Mouse (Mus musculus) lung, embryonic 14.5 days (tissue): ENCODE data around the gene Spsb1. TPM values are rescaled to one million over a fixed set of nuclear protein-coding genes. Genes with fewer than 3 reads are reported as not detected.

ENCODE experiments used
- ATAC-seq: fragments of 200-750 bp; cut with Nextera tagmentation; 2 replicates; pipeline ENCODE4 v1.8.0; 2017; ENCODE audit warnings: mild to moderate bottlenecking, moderate TSS enrichment, moderate library complexity; ENCODE audit not compliant: insufficient read depth
- DNase-seq: peaks from one replicate; pipeline ENCODE4 v3.0.0-alpha.2; 2015
- H3K27ac ChIP-seq: fragments of 300-500 bp; sonication (generic); 2 replicates; pipeline ENCODE4 v1.5.1; 2014; ENCODE audit warnings: low read depth, mild to moderate bottlenecking, moderate library complexity
- H3K27me3 ChIP-seq: fragments of 300-500 bp; sonication (generic); 2 replicates; pipeline ENCODE4 v1.6.1; 2014; ENCODE audit warnings: low read length, control low read depth; ENCODE audit not compliant: insufficient read depth
- H3K36me3 ChIP-seq: fragments of 300-500 bp; sonication (generic); 2 replicates; pipeline ENCODE4 v1.6.1; 2014; ENCODE audit warnings: control low read depth; ENCODE audit not compliant: insufficient read depth
- H3K4me1 ChIP-seq: fragments of 300-500 bp; sonication (generic); 2 replicates; pipeline ENCODE4 v1.6.1; 2014; ENCODE audit warnings: antibody characterized with exemption, control low read depth; ENCODE audit not compliant: insufficient read depth
- H3K4me2 ChIP-seq: fragments of 300-500 bp; sonication (generic); 2 replicates; pipeline ENCODE4 v1.6.1; 2014; ENCODE audit warnings: mild to moderate bottlenecking
- H3K4me3 ChIP-seq: fragments of 300-500 bp; sonication (generic); 2 replicates; pipeline ENCODE4 v1.5.1; 2014; ENCODE audit warnings: low read depth, low read length
- H3K9ac ChIP-seq: fragments of 300-500 bp; sonication (generic); 2 replicates; pipeline ENCODE4 v1.6.1; 2014
- H3K9me3 ChIP-seq: fragments of 300-500 bp; sonication (generic); 2 replicates; pipeline ENCODE4 v1.6.1; 2016; ENCODE audit warnings: low read depth, low read length, control low read depth
- CTCF ChIP-seq: IDR thresholded peaks from 2 replicates; pipeline ENCODE4 v1.5.1; 2016; ENCODE audit warnings: antibody characterized with exemption, low read depth
- WGBS: fragments of 180-500 bp; shearing (Covaris S2); extraction: QIAGEN DNeasy Blood & Tissue Kit; methylation state at CpG from one replicate; pipeline ENCODE4 v1.1.7; 2014; 5-methylcytosine and 5-hydroxymethylcytosine counted together
- polyA plus RNA-seq: library from polyadenylated mRNA; unstranded; fragments of >200 nt; fragmentation: Nextera tagmentation; extraction: Ambion mirVana; gene quantifications from 2 replicates; pipeline ENCODE4 v1.2.1, GENCODE M21; 2014

The Spsb1 gene
- polyA plus RNA-seq, 1 experiment from 2014 or later: 17.0 TPM

- peaks cover 4% of the 10 kb centered on the region; the same call in 1 of the 2 replicates for H3K36me3 ChIP-seq
- no peaks in the 10 kb centered on the region for H3K9me3 ChIP-seq
- H3K4me1 ChIP-seq: peaks cover 40% of the 10 kb centered on the region
- no peak for DNase-seq
- H3K27me3 ChIP-seq: no peaks in the 10 kb centered on the region
- TF ChIP-seq CTCF: no peak
- 81% methylated on average over 14 of the region's 14 CpGs for WGBS
- H3K4me2 ChIP-seq: no peak overlapping the region
- H3K9ac ChIP-seq: no peak overlapping the region
- no peak for ATAC-seq
- H3K4me3 ChIP-seq: no peak overlapping the region
- H3K27ac ChIP-seq: no peak overlapping the region
Observed at GRCm38 (mm10) chr4:149998786-149999509, 44.1 kb upstream of the Spsb1 start.

DNA sequence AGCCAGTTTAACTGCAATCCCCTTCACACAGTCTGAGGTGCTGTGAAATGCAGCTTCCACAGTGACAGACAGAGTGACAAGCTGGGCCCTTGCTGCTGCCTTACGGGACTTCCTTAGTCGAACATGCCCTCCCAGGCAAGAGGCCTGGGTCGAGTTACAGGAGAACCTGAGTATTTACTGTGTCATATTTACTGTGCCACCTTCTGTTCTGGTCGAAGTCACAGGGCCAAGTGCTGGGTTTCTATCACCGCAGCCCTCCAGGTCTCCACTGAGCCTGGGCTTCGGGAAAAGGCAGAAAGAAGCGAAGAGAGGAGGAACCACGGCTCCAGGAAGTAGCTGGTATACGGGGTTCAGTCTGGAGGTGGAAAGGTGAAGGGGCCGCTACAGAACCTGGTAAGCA is 43.2 kb upstream of the Spsb1 start:
- ATAC-seq: no peak
- TF ChIP-seq CTCF: no peak
- Histone ChIP-seq H3K27me3 (no peaks in the 10 kb centered on the region), H3K4me2 (no peak overlapping the region), H3K4me1 (peaks cover 30% of the 10 kb centered on the region), H3K36me3 (peaks cover 4% of the 10 kb centered on the region; the same call in 1 of the 2 replicates), H3K27ac (no peak overlapping the region), H3K9ac (no peak overlapping the region), H3K9me3 (no peaks in the 10 kb centered on the region), H3K4me3 (no peak overlapping the region)
- 61% methylated on average over 10 of the region's 10 CpGs for WGBS
- no peak for DNase-seq

GRCm38 (mm10) chr4:149996440-149996839 is 41.6 kb upstream of the Spsb1 start:
- Histone ChIP-seq H3K36me3 (peaks cover 4% of the 10 kb centered on the region; the same call in 1 of the 2 replicates), H3K9me3 (no peaks in the 10 kb centered on the region), H3K4me1 (peaks cover 17% of the 10 kb centered on the region), H3K4me3 (no peak overlapping the region), H3K27me3 (no peaks in the 10 kb centered on the region), H3K9ac (no peak overlapping the region), H3K4me2 (no peak overlapping the region), H3K27ac (no peak overlapping the region)
- WGBS: 53% methylated on average over 7 of the region's 7 CpGs
- ATAC-seq (no peak), DNase-seq (no peak)
- no peak for TF ChIP-seq CTCF

DNA sequence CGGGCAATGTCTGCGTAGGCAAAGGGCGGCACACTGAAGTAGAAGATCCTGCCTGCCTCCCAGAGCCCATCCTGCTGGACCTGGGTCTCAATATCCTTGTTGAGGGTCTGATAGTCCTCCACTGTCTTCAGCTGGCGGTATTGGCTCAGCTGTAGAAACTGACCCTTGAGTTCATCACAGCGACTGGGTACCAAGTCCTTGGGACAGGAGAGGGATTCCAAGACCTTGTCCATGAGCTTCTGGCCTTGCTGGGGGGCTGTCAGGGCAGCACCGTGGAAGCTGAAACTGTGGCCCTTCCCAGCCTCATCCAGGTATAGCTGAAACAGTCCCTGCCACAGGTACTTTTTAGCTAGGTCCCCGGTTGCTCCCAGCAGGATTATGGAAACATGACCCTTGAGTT is 41.1 kb upstream of the Spsb1 start:
- DNase-seq (no peak), ATAC-seq (no peak)
- WGBS: 86% methylated on average over 7 of the region's 7 CpGs
- peaks cover 17% of the 10 kb centered on the region for H3K4me1 ChIP-seq
- peaks cover 4% of the 10 kb centered on the region; the same call in 1 of the 2 replicates for H3K36me3 ChIP-seq
- no peaks in the 10 kb centered on the region for H3K27me3 ChIP-seq
- H3K4me3 ChIP-seq: no peak overlapping the region
- no peaks in the 10 kb centered on the region for H3K9me3 ChIP-seq
- H3K4me2 ChIP-seq: no peak overlapping the region
- TF ChIP-seq CTCF: no peak
- no peak overlapping the region for H3K27ac ChIP-seq
- no peak overlapping the region for H3K9ac ChIP-seq

GRCm38 (mm10) chr4:149994218-149994617 is 39.4 kb upstream of the Spsb1 start:
- no peak for TF ChIP-seq CTCF
- Histone ChIP-seq H3K4me3 (no peak overlapping the region), H3K27ac (no peak overlapping the region), H3K36me3 (peaks cover 4% of the 10 kb centered on the region; the same call in 1 of the 2 replicates), H3K27me3 (no peaks in the 10 kb centered on the region), H3K9me3 (no peaks in the 10 kb centered on the region), H3K4me1 (peaks cover 14% of the 10 kb centered on the region), H3K4me2 (no peak overlapping the region), H3K9ac (no peak overlapping the region)
- ATAC-seq: no peak
- DNase-seq: no peak
- 84% methylated on average over 10 of the region's 10 CpGs for WGBS

DNA sequence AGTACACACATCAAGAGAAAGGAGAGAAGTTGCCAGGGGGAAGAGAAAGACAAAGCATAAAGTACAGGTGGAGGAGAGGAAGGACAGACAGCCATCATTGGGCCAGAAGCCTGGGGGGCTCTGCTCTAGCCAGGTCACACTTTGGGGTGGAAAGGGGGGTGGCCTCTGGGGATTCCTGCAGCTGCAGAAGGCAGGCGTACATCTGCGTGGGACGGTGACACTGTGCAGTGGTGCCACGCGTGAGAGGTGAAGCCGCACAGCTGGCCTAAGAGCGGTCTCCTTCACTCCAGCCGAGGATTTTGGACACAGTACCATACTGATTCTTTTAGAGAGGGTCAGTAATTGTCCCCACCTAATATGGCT is 37.8 kb upstream of the Spsb1 start:
- TF ChIP-seq CTCF: no peak
- Histone ChIP-seq H3K9me3 (no peaks in the 10 kb centered on the region), H3K27me3 (no peaks in the 10 kb centered on the region), H3K4me1 (peaks cover 14% of the 10 kb centered on the region), H3K4me3 (no peak overlapping the region), H3K9ac (no peak overlapping the region), H3K27ac (no peak overlapping the region), H3K4me2 (no peak overlapping the region), H3K36me3 (peaks cover 4% of the 10 kb centered on the region; the same call in 1 of the 2 replicates)
- 62% methylated on average over 8 of the region's 8 CpGs for WGBS
- DNase-seq: no peak
- no peak for ATAC-seq

- DNase-seq (no peak), ATAC-seq (no peak)
- 72% methylated on average over 13 of the region's 13 CpGs for WGBS
Observed at GRCm38 (mm10) chr4:149991755-149992669, 37.2 kb upstream of the Spsb1 start.

More at GRCm38 (mm10) chr4:149991755-149992669, 37.2 kb upstream of the Spsb1 start:
- Histone ChIP-seq H3K9me3 (no peaks in the 10 kb centered on the region), H3K4me2 (no peak overlapping the region), H3K9ac (no peak overlapping the region), H3K4me3 (no peak overlapping the region), H3K27me3 (no peaks in the 10 kb centered on the region), H3K36me3 (peaks cover 4% of the 10 kb centered on the region; the same call in 1 of the 2 replicates), H3K4me1 (peaks cover 14% of the 10 kb centered on the region), H3K27ac (no peak overlapping the region)
- no peak for TF ChIP-seq CTCF
